Mouse (Mus musculus) embryonic facial prominence, embryonic 11.5 days (tissue): ENCODE data around the gene Eif6. TPM values are rescaled to one million over a fixed set of nuclear protein-coding genes. Genes with fewer than 3 reads are reported as not detected.

ENCODE experiments used
- ATAC-seq: fragments of 200-750 bp; cut with Nextera tagmentation; replicated peaks from 2 replicates; pipeline ENCODE4 v1.8.0; 2017; ENCODE audit warnings: low read depth; ENCODE audit not compliant: insufficient number of reproducible peaks, low FRiP score, low TSS enrichment
- DNase-seq: peaks from one replicate; pipeline ENCODE4 v3.0.0-alpha.2; 2015; ENCODE audit warnings: low spot score
- H3K27ac ChIP-seq: fragments of 300-500 bp; sonication (generic); replicated peaks from 2 replicates; pipeline ENCODE4 v1.5.1; 2014; ENCODE audit warnings: mild to moderate bottlenecking, low read depth, low read length, control low read depth
- H3K27me3 ChIP-seq: fragments of 300-500 bp; sonication (generic); 2 replicates; pipeline ENCODE4 v1.6.1; 2014; ENCODE audit warnings: mild to moderate bottlenecking, low read length, moderate library complexity, mixed read lengths; ENCODE audit not compliant: control insufficient read depth, insufficient read depth
- H3K36me3 ChIP-seq: fragments of 300-500 bp; sonication (generic); replicated peaks from 2 replicates; pipeline ENCODE4 v1.6.1; 2014; ENCODE audit warnings: low read depth, mild to moderate bottlenecking, low read length, moderate library complexity, mixed read lengths; ENCODE audit not compliant: control insufficient read depth, insufficient read depth
- H3K4me1 ChIP-seq: fragments of 300-500 bp; sonication (generic); 2 replicates; pipeline ENCODE4 v1.6.1; 2014; ENCODE audit warnings: low read length, mixed read lengths; ENCODE audit not compliant: control insufficient read depth, insufficient read depth
- H3K4me2 ChIP-seq: fragments of 300-500 bp; sonication (generic); 2 replicates; pipeline ENCODE4 v1.6.1; 2014; ENCODE audit warnings: low read depth, mild to moderate bottlenecking, control low read depth, low read length, moderate library complexity
- H3K4me3 ChIP-seq: fragments of 300-500 bp; sonication (generic); 2 replicates; pipeline ENCODE4 v1.5.1; 2014; ENCODE audit warnings: low read depth, low read length, control low read depth
- H3K9ac ChIP-seq: fragments of 300-500 bp; sonication (generic); replicated peaks from 2 replicates; pipeline ENCODE4 v1.6.1; 2014; ENCODE audit warnings: mild to moderate bottlenecking, control low read depth, low read length
- H3K9me3 ChIP-seq: fragments of 300-500 bp; sonication (generic); replicated peaks from 2 replicates; pipeline ENCODE4 v1.6.1; 2016; ENCODE audit warnings: mild to moderate bottlenecking, low read length, inconsistent platforms, mixed read lengths; ENCODE audit not compliant: control insufficient read depth
- WGBS: fragments of 180-500 bp; shearing (Covaris S2); extraction: QIAGEN DNeasy Blood & Tissue Kit; methylation state at CpG from one replicate; pipeline ENCODE4 v1.1.7; 2014; 5-methylcytosine and 5-hydroxymethylcytosine counted together
- polyA plus RNA-seq: library from polyadenylated mRNA; unstranded; fragments of >200 nt; fragmentation: Nextera tagmentation; extraction: Ambion mirVana; gene quantifications from 2 replicates; pipeline ENCODE4 v1.2.1, GENCODE M21; 2014

Gene Eif6
- polyA plus RNA-seq, 1 experiment from 2014 or later, result 198 TPM

- H3K4me1 ChIP-seq, result no peaks in the 10 kb centered on the region
- ATAC-seq, result peak; percentile 59; the same call in 1 of the 2 replicates
- H3K27me3 ChIP-seq, result no peaks in the 10 kb centered on the region
- no peak overlapping the region; the same call in 1 of the 2 replicates for H3K9ac ChIP-seq
- H3K9me3 ChIP-seq, result no peaks in the 10 kb centered on the region
- 0 out of 2 replicates have a peak overlapping the region, but pooled peaks have one; percentile 20 for H3K27ac ChIP-seq
- WGBS, result 72% methylated on average over 13 of the region's 13 CpGs
- H3K36me3 ChIP-seq, result no peaks in the 10 kb centered on the region; the same call in 1 of the 2 replicates
- peak; percentile 39 for DNase-seq
- H3K4me2 ChIP-seq, result no peak overlapping the region
- H3K4me3 ChIP-seq, result no peak overlapping the region
Observed at GRCm38 (mm10) chr2:155862573-155863300, 36.0 kb upstream of the Eif6 start.

- Histone ChIP-seq H3K9me3 (no peaks in the 10 kb centered on the region), H3K4me1 (no peaks in the 10 kb centered on the region), H3K27me3 (no peaks in the 10 kb centered on the region), H3K4me3 (no peak overlapping the region), H3K4me2 (no peak overlapping the region), H3K9ac (no peak overlapping the region), H3K36me3 (no peaks in the 10 kb centered on the region; the same call in 1 of the 2 replicates), H3K27ac (no peak overlapping the region)
- WGBS, result 88% methylated on average over 6 of the region's 6 CpGs
- ATAC-seq (no peak), DNase-seq (no peak)
Observed at GRCm38 (mm10) chr2:155861581-155861980, 34.9 kb upstream of the Eif6 start.

DNA sequence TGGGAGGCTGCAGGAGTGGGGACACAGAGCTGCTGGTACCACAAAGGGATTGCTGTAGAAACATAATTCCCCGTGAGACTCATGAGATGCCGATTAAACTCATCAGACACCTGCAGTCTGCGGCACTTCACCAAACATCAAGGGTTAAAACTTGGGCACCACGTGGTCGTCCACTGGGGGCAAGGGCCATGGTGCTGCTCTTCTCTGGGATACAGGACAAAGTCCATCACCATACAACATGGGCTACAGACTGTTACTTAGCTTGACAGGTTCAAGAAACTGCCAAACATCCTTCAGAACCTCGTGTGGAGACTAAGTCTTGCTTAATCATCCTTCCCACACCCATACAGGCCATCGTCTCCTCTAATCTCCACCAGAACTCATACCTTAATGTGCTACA lies 33.4 kb upstream of the Eif6 start:
- no peak for ATAC-seq
- WGBS, result 81% methylated on average over 7 of the region's 7 CpGs

DNA sequence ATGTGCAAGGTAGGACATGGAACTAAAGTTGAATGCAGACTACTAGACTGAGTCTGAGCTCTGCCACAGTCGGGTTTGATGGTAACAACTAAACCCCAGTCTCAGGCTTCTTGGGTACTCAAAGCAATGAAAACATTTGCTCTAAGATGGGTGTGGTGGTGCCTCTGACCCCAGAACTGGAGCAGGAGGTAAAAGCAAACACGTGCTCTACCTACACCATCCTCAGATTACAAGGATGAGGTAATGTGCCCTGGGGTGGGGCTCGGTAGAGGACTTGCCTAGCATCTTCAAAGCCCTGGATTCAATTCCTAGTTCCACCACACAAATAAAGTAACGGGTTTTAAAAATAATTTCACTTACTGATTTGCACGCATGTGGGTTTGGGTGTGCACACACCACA lies 25.8 kb upstream of the Eif6 start:
- no peaks in the 10 kb centered on the region for H3K27me3 ChIP-seq
- WGBS, result 78% methylated on average over 5 of the region's 5 CpGs

More for the DNA sequence above, 33.4 kb upstream of the Eif6 start:
- H3K9me3 ChIP-seq, result no peaks in the 10 kb centered on the region
- no peak overlapping the region for H3K4me2 ChIP-seq
- no peaks in the 10 kb centered on the region; the same call in 1 of the 2 replicates for H3K36me3 ChIP-seq
- H3K9ac ChIP-seq, result no peak overlapping the region
- no peak overlapping the region for H3K27ac ChIP-seq
- no peaks in the 10 kb centered on the region for H3K4me1 ChIP-seq
- no peak overlapping the region for H3K4me3 ChIP-seq
- H3K27me3 ChIP-seq, result no peaks in the 10 kb centered on the region
- DNase-seq, result no peak

DNA sequence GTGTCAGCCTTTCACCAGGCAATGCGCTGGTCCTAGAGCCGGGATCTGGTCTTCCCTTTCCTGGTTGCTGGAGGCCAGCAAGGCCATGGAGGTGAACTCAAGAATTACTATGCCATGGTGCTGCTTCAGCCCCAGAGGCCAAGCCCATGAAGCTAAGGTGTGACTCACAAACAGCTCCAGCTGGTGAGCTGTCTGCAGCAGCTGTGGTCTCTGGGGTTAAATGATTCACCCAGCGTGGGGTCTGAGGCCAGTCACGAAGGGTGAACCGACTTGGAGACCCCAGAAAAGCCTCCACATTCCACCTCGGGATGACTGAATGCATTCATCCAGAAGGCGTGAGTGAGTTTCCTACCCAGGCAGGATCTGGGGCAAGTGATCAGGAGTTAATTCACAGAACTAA lies 23.4 kb upstream of the Eif6 start:
- ATAC-seq, result no peak
- Histone ChIP-seq H3K4me2 (no peak overlapping the region), H3K4me1 (no peaks in the 10 kb centered on the region), H3K27me3 (no peaks in the 10 kb centered on the region), H3K9me3 (no peaks in the 10 kb centered on the region), H3K36me3 (peaks cover 3% of the 10 kb centered on the region; the same call in 1 of the 2 replicates), H3K9ac (no peak overlapping the region), H3K27ac (no peak overlapping the region), H3K4me3 (no peak overlapping the region)
- WGBS, result 85% methylated on average over 7 of the region's 7 CpGs
- no peak for DNase-seq

More for the DNA sequence above, 25.8 kb upstream of the Eif6 start:
- Histone ChIP-seq H3K4me2 (no peak overlapping the region), H3K4me1 (no peaks in the 10 kb centered on the region), H3K27ac (no peak overlapping the region), H3K9ac (no peak overlapping the region), H3K9me3 (no peaks in the 10 kb centered on the region), H3K36me3 (peaks cover 3% of the 10 kb centered on the region; the same call in 1 of the 2 replicates), H3K4me3 (no peak overlapping the region)
- DNase-seq (no peak), ATAC-seq (no peak)

GRCm38 (mm10) chr2:155849464-155849863 lies 22.7 kb upstream of the Eif6 start:
- H3K36me3 ChIP-seq, result peaks cover 3% of the 10 kb centered on the region; the same call in 1 of the 2 replicates
- H3K9me3 ChIP-seq, result no peaks in the 10 kb centered on the region
- 63% methylated on average over 7 of the region's 7 CpGs for WGBS
- no peak for ATAC-seq
- no peak overlapping the region for H3K4me3 ChIP-seq
- no peak overlapping the region for H3K4me2 ChIP-seq
- no peak overlapping the region for H3K27ac ChIP-seq
- H3K4me1 ChIP-seq, result no peaks in the 10 kb centered on the region
- H3K27me3 ChIP-seq, result no peaks in the 10 kb centered on the region
- H3K9ac ChIP-seq, result no peak overlapping the region
- DNase-seq, result no peak

DNA sequence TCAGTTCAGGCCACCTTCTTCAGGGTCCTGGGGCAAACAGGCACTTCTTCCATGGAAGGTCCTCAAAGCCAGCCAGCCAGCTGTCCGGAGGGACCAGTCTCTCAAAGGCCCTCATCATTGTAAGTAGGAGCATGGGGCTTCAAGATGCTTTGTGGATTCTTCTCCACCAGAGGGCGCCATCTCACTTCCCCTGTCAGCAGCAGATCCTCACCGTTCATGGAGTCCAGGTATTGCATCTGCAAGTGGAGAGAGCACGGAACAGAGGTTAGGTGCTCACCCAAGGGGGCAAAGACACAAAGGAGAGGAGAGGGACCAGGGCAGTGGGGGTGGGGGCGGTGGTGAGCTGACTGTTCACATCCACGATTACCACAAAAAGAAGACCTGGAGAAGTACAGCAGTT lies 21.6 kb upstream of the Eif6 start:
- WGBS, result 36% methylated on average over 6 of the region's 6 CpGs
- H3K4me2 ChIP-seq, result no peak overlapping the region

GRCm38 (mm10) chr2:155846930-155847329 lies 20.2 kb upstream of the Eif6 start:
- DNase-seq (no peak), ATAC-seq (no peak)
- H3K9me3 ChIP-seq, result no peaks in the 10 kb centered on the region
- no peak overlapping the region for H3K4me2 ChIP-seq
- peaks cover 3% of the 10 kb centered on the region; the same call in 1 of the 2 replicates for H3K36me3 ChIP-seq
- no peak overlapping the region for H3K9ac ChIP-seq
- H3K27ac ChIP-seq, result no peak overlapping the region
- no peak overlapping the region for H3K4me3 ChIP-seq
- H3K27me3 ChIP-seq, result no peaks in the 10 kb centered on the region
- WGBS, result 77% methylated on average over 8 of the region's 8 CpGs
- H3K4me1 ChIP-seq, result no peaks in the 10 kb centered on the region

More for the DNA sequence above, 21.6 kb upstream of the Eif6 start:
- Histone ChIP-seq H3K4me1 (no peaks in the 10 kb centered on the region), H3K27ac (no peak overlapping the region), H3K9ac (no peak overlapping the region), H3K27me3 (no peaks in the 10 kb centered on the region), H3K9me3 (no peaks in the 10 kb centered on the region), H3K36me3 (peaks cover 3% of the 10 kb centered on the region; the same call in 1 of the 2 replicates), H3K4me3 (no peak overlapping the region)
- no peak for ATAC-seq
- peak; percentile 86 for DNase-seq
